Comparison of ENCODE assay signal across 26 mouse cellular contexts in the genomic region with DNA sequence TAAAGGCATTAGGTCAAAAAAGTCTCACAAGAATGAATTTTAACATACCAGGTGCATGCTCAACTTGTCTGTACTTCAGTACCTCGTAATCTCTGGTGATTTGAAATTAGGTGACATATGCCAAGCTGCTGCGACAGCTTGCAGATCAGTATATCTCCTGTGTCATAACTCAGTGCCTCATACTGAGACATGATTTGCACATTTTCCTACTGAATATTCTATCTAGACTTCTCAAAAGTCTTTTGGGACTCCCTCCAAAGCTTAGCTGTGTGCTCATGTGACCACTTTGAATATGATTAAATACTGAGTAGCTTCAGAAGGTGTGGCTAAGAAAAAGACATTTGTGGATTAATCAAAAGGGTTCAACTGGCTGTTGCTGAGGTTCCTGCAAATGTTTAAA.
A peak's percentile ranks its signal among the peaks of the same experiment; 100 is the strongest.
DNase-seq lines count a peak whose midpoint lies in the region; ATAC-seq lines count a peak whose summit lies in the region.
"Had no signal": no experiment of that assay in that cellular context is flagged by ENCODE, and none has a peak within 500 bp of the region (broad histone marks: within the 10 kb centered on the region; RNA-seq: fewer than 3 reads in every experiment).

No protein-coding gene starts in this region.

- 77% methylated on average over 2 of the region's 2 CpGs for WGBS in forebrain, embryonic 14.5 days
- whole genome bisulfite sequencing in forebrain, embryonic 11.5 days, result 92% methylated on average over 2 of the region's 2 CpGs

- no peaks in the 10 kb centered on the region for H3K9me3 ChIP-seq in forebrain, embryonic 14.5 days (replicated peaks; ENCODE audit: control insufficient read depth, low read length)
- no peaks in the 10 kb centered on the region for H3K9me3 ChIP-seq in forebrain, embryonic 11.5 days (ENCODE audit: control insufficient read depth, low read length)
- H3K9me3 ChIP-seq: hindbrain, embryonic 10.5 days; hindbrain, embryonic 13.5 days; intestine, embryonic 15.5 days had no signal

- DNase-seq in forebrain, embryonic 14.5 days (ENCODE audit: low spot score), result peak; percentile 12
- DNase-seq in forebrain, embryonic 11.5 days (ENCODE audit: low spot score), result no peak
- peak; percentile 31 for DNase-seq in heart, adult 11 months
- DNase-seq in heart, postnatal 4 days, result no peak
- DNase-seq in brain, adult 2 months (ENCODE audit: low read depth, low spot score), result peak; percentile 3
- DNase-seq in brain, embryonic 18.5 days (ENCODE audit: low read depth, low spot score), result peak; percentile 32
- DNase-seq in spleen, adult 12 weeks (ENCODE audit: low spot score), result no peak
- no peak for DNase-seq in thymus, postnatal 4 days
- DNase-seq: adrenal gland, postnatal 10 days; adrenal gland, postnatal 36 days; B cell, adult 2 months; cerebellum, adult 18-20 months; cerebellum, adult 9-10 months; cerebellum, postnatal 14 days; gastrocnemius, adult 2 months; gastrocnemius, postnatal 25 days; kidney, adult 11 months; kidney, adult 8-10 months had no signal

- no peak overlapping the region for H3K27ac ChIP-seq in forebrain, embryonic 14.5 days (ENCODE audit: low read depth, low read length)
- H3K27ac ChIP-seq in forebrain, embryonic 11.5 days (ENCODE audit: low read depth, low read length), result no peak overlapping the region
- H3K27ac ChIP-seq: gastrocnemius, adult 2 months; hindbrain, embryonic 10.5 days; hindbrain, embryonic 13.5 days; intestine, embryonic 15.5 days had no signal

- no peaks in the 10 kb centered on the region for H3K27me3 ChIP-seq in forebrain, embryonic 14.5 days (replicated peaks; ENCODE audit: control insufficient read depth, insufficient read depth, low read length)
- H3K27me3 ChIP-seq in forebrain, embryonic 11.5 days (ENCODE audit: control insufficient read depth, insufficient read depth, low read length), result no peaks in the 10 kb centered on the region
- H3K27me3 ChIP-seq: CH12.LX; hindbrain, embryonic 13.5 days; intestine, embryonic 15.5 days; Patski had no signal

- H3K4me2 ChIP-seq in forebrain, embryonic 14.5 days (ENCODE audit: low read length), result no peak overlapping the region
- H3K4me2 ChIP-seq in forebrain, embryonic 11.5 days (ENCODE audit: low read depth, low read length, severe bottlenecking), result no peak overlapping the region
- H3K4me2 ChIP-seq: heart, embryonic 11.5 days; hindbrain, embryonic 13.5 days; intestine, embryonic 15.5 days had no signal

- H3K9ac ChIP-seq in forebrain, embryonic 14.5 days (ENCODE audit: low read length), result no peak overlapping the region
- no peak overlapping the region for H3K9ac ChIP-seq in forebrain, embryonic 11.5 days (ENCODE audit: low read length)
- H3K9ac ChIP-seq: hindbrain, embryonic 13.5 days; intestine, embryonic 15.5 days had no signal

- no peaks in the 10 kb centered on the region for H3K4me1 ChIP-seq in forebrain, embryonic 14.5 days (ENCODE audit: control insufficient read depth, insufficient read depth, low read length)
- H3K4me1 ChIP-seq in forebrain, embryonic 11.5 days (replicated peaks; ENCODE audit: control insufficient read depth, insufficient read depth, low read length), result no peaks in the 10 kb centered on the region
- H3K4me1 ChIP-seq: hindbrain, embryonic 10.5 days; hindbrain, embryonic 13.5 days; intestine, embryonic 15.5 days had no signal

- no peaks in the 10 kb centered on the region for H3K36me3 ChIP-seq in forebrain, embryonic 14.5 days (ENCODE audit: control insufficient read depth, insufficient read depth, low read length)
- H3K36me3 ChIP-seq in forebrain, embryonic 11.5 days (ENCODE audit: control insufficient read depth, insufficient read depth, low read length), result no peaks in the 10 kb centered on the region
- H3K36me3 ChIP-seq: G1E; hindbrain, embryonic 10.5 days; hindbrain, embryonic 13.5 days; intestine, embryonic 15.5 days had no signal

- H3K4me3 ChIP-seq in forebrain, embryonic 14.5 days (ENCODE audit: low read depth, low read length), result no peak overlapping the region
- no peak overlapping the region for H3K4me3 ChIP-seq in forebrain, embryonic 11.5 days (ENCODE audit: low read depth, low read length)
- H3K4me3 ChIP-seq: gastrocnemius, adult 2 months; hindbrain, embryonic 10.5 days; hindbrain, embryonic 13.5 days; intestine, embryonic 15.5 days had no signal

- ATAC-seq in forebrain, embryonic 14.5 days, result no peak
- no peak for ATAC-seq in forebrain, embryonic 11.5 days (replicated peaks; ENCODE audit: low FRiP score)
- ATAC-seq: hindbrain, embryonic 16.5 days; intestine, embryonic 15.5 days; Patski had no signal

Comparison
In these comparisons a context has a peak if more than half of its experiments do, and no peak if none do; other contexts are left out.
1. DNase-seq: peak in forebrain, embryonic 14.5 days (single experiment), heart, adult 11 months (single experiment), brain, adult 2 months (single experiment) and brain, embryonic 18.5 days (single experiment); none in forebrain, embryonic 11.5 days (single experiment), heart, postnatal 4 days (single experiment), spleen, adult 12 weeks (single experiment) and thymus, postnatal 4 days (single experiment).